Mouse (Mus musculus) forebrain, embryonic 12.5 days (tissue): ENCODE measurements around the gene Pdhx. TPM values are rescaled to one million over a fixed set of nuclear protein-coding genes. Genes with fewer than 3 reads are reported as not detected.

Experiments
- ATAC-seq: fragments of 200-750 bp; cut with Nextera tagmentation; 2 replicates; pipeline ENCODE4 v1.8.0; 2017; ENCODE audit warnings: moderate TSS enrichment; ENCODE audit not compliant: low FRiP score
- H3K27ac ChIP-seq: fragments of 300-500 bp; sonication (generic); 2 replicates; pipeline ENCODE4 v1.5.1; 2016; ENCODE audit warnings: mild to moderate bottlenecking
- H3K27me3 ChIP-seq: fragments of 300-500 bp; sonication (generic); 2 replicates; pipeline ENCODE4 v1.6.1; 2016; ENCODE audit warnings: mild to moderate bottlenecking
- H3K36me3 ChIP-seq: fragments of 300-500 bp; sonication (generic); replicated peaks from 2 replicates; pipeline ENCODE4 v1.6.1; 2016; ENCODE audit warnings: mild to moderate bottlenecking
- H3K4me1 ChIP-seq: fragments of 300-500 bp; sonication (generic); 2 replicates; pipeline ENCODE4 v1.6.1; 2016
- H3K4me2 ChIP-seq: fragments of 300-500 bp; sonication (generic); 2 replicates; pipeline ENCODE4 v1.6.1; 2016; ENCODE audit warnings: mild to moderate bottlenecking, moderate library complexity
- H3K4me3 ChIP-seq: fragments of 300-500 bp; sonication (generic); replicated peaks from 2 replicates; pipeline ENCODE4 v1.5.1; 2016; ENCODE audit warnings: mild to moderate bottlenecking
- H3K9ac ChIP-seq: fragments of 300-500 bp; sonication (generic); 2 replicates; pipeline ENCODE4 v1.6.1; 2016; ENCODE audit warnings: mild to moderate bottlenecking
- H3K9me3 ChIP-seq: fragments of 300-500 bp; sonication (generic); 2 replicates; pipeline ENCODE4 v1.6.1; 2016
- whole genome bisulfite sequencing: fragments of 180-500 bp; shearing (Covaris S2); methylation state at CpG from one replicate; pipeline ENCODE4 v1.1.7; 2016; 5-methylcytosine and 5-hydroxymethylcytosine counted together
- polyA plus RNA-seq: library from polyadenylated mRNA; unstranded; fragments of >200 nt; fragmentation: Nextera tagmentation; extraction: Ambion mirVana; gene quantifications from 2 replicates; pipeline ENCODE4 v1.2.1, GENCODE M21; 2016

Pdhx gene
- polyA plus RNA-seq, 1 experiment from 2014 or later = 47.8 TPM

DNA sequence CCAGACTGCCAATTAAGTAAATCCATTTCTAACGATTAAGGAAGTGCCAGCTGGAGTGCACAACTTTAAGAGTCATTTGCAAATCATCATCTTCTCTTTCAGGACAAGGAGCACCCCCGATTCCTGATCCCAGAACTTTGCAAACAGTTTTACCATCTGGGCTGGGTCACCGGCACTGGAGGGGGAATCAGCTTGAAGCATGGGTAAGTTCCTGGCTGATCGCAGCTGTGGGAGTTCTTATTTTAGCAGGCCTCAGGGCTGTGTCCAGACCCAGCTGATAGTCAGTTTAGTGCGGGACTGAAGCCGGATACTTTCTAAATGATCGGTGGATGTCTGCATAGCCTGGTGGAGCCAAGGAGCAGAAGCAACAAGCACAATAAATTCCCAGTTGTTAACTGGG lies 9.5 kb upstream of the Pdhx start:
- ATAC-seq = no peak
- Histone ChIP-seq H3K4me2 (no peak overlapping the region), H3K36me3 (peaks cover 4% of the 10 kb centered on the region), H3K27me3 (no peaks in the 10 kb centered on the region), H3K4me3 (no peak overlapping the region), H3K4me1 (no peaks in the 10 kb centered on the region), H3K27ac (no peak overlapping the region), H3K9ac (no peak overlapping the region), H3K9me3 (no peaks in the 10 kb centered on the region)
- WGBS = 83% methylated on average over 7 of the region's 7 CpGs

DNA sequence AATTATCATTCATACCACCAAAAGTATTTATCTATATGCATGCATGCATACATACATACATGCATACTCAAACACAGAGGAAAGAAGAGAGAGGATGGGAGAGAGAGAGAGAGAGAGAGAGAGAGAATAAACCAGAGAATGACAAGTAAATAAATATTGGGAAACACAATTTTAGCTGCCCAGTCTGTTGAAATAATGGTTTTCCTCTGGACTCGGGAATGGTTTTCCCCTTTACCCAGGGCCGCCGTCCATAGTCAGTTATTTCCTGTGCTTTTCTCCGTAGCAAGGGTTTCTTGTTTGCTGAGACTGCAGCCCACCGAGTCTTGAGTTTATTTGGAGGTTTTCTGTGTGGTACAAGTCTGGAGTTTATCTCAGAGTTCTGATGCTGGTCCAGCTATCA lies 8.4 kb upstream of the Pdhx start:
- Histone ChIP-seq H3K9me3 (no peaks in the 10 kb centered on the region), H3K36me3 (no peaks in the 10 kb centered on the region; the same call in 1 of the 2 replicates), H3K4me3 (no peak overlapping the region), H3K27ac (no peak overlapping the region), H3K9ac (no peak overlapping the region), H3K4me1 (no peaks in the 10 kb centered on the region), H3K27me3 (no peaks in the 10 kb centered on the region), H3K4me2 (no peak overlapping the region)
- no peak for ATAC-seq
- 87% methylated on average over 5 of the region's 5 CpGs for WGBS

DNA sequence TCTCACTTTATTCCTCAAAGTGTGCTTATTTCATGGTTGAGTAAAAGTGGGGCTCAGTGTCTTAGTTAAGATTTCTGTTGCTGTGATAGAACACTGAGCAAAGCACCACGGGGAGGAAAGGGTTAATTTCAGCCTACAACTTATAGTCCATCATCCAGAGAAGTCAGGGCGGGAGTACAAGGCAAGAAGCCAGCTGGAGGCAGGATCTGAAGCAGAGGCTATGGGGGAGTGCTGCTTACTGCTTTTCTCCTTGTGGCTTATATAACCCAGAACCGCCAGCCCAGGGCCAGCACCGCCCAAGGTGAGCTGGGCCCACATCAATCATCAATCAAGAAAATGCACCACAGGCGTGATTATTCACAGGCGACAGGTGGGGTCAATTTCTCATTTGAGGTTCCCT lies 7.8 kb upstream of the Pdhx start:
- Histone ChIP-seq H3K27ac (no peak overlapping the region), H3K4me1 (no peaks in the 10 kb centered on the region), H3K9ac (no peak overlapping the region), H3K4me3 (no peak overlapping the region), H3K27me3 (no peaks in the 10 kb centered on the region), H3K36me3 (no peaks in the 10 kb centered on the region; the same call in 1 of the 2 replicates), H3K9me3 (no peaks in the 10 kb centered on the region), H3K4me2 (no peak overlapping the region)
- ATAC-seq = no peak
- WGBS = 76% methylated on average over 6 of the region's 6 CpGs

DNA sequence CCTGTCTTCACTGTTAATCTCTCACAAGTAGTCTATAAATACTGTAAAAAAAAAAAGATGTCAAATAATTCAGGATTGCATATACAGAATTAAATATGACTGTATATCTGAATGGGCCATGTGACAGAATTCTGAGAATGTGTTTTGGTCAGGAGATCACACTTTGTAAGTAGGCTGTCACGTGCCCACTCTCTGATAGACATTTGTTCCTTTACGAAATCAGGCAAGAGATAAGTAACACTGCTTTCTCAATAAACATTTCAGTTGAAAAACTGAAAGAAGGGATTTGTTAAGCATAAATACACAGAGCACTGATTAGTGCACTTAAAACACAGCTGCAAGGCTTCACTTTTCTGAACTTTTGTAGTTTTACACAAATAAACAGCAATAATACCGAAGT lies 2.7 kb downstream of the Pdhx start:
- no peaks in the 10 kb centered on the region for H3K9me3 ChIP-seq
- no peak overlapping the region for H3K4me3 ChIP-seq
- H3K4me1 ChIP-seq = peaks cover 22% of the 10 kb centered on the region
- WGBS = 74% methylated on average over 3 of the region's 3 CpGs
- H3K4me2 ChIP-seq = no peak overlapping the region
- H3K9ac ChIP-seq = no peak overlapping the region
- H3K36me3 ChIP-seq = no peaks in the 10 kb centered on the region
- no peak for ATAC-seq
- H3K27me3 ChIP-seq = no peaks in the 10 kb centered on the region
- H3K27ac ChIP-seq = no peak overlapping the region

DNA sequence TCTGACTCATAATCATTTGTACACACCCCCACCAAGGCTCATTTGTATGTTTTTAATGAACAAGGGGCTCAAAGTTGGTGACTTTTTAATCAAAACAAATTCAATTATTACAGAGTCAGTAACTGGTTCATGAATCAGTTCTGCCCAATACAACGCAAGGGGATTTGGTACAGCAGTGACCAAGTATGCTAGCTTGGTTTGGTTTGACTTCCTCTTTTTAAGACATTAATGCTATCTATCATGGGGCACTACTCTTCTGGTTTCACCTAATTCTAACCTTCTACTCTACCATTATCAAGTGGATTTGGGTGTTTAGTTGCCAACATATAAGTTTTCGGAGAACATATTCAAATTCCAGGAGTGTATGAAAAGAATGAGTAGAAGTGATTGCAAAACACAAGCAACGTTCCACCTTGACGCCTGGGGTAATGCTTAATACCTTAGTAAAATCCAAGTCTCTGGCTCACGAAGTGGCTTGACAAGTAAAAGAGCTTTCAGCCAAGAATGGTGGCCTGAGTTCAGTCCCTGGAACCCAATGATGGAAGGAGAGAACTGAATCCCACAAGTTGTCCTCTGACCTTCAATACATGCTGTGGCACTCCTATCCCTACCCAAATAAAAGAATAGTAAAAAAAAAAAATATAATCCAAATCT lies 3.4 kb downstream of the Pdhx start:
- no peak overlapping the region for H3K4me2 ChIP-seq
- no peak overlapping the region for H3K27ac ChIP-seq
- peaks cover 22% of the 10 kb centered on the region for H3K4me1 ChIP-seq

DNA sequence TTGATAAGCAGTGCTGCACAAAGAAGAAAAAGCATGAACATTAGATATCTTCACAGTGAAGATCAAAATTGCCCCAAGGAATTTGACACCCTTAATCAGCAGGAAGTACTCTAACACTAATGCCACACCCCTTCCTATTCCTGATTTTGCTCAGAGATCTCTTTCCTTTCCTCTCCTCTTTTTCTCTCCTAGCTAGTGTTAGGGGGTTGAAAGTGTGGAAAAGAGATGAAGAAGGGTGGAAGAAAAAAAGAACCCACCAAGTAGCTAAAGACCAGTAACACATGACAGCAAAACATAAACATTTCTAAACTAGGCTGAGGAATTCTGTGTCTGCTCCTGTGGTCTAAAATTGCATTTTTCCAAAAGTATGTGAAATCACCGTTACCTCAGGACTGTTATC lies 4.7 kb downstream of the Pdhx start:
- peaks cover 20% of the 10 kb centered on the region for H3K4me1 ChIP-seq

More for the DNA sequence above, 3.4 kb downstream of the Pdhx start:
- ATAC-seq = no peak
- Histone ChIP-seq H3K9ac (no peak overlapping the region), H3K4me3 (no peak overlapping the region), H3K36me3 (no peaks in the 10 kb centered on the region), H3K9me3 (no peaks in the 10 kb centered on the region), H3K27me3 (no peaks in the 10 kb centered on the region)
- 95% methylated on average over 5 of the region's 5 CpGs for WGBS

DNA sequence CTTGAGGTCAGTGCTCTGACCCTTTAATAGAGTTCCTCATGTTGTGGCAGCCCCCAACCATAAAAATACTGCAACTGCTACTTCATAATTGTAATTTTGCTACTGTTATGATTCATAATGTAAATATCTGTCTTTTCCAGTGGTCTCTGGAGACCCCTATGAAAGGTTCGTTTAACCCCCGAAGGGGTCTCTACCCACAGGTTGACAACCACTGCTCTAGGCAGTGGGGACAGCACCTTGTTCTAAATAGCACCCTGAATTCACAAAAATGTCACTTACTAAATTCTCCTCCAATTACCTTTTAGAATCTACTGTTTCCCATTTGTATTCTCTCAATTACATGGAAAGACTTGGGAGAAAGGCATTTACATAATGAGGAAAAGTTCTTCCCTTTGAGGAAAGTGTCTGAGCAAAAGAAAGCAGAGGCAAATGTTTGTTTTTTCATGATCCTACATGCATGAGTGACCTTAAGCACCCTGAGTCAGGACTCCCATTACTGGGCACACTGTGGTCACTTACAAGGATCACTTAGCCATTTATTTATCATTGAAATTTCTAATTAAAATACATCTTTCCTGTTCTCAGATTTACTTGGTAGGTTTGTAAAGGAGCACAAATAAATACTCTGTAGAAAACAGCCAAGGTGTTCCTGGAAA lies 5.6 kb downstream of the Pdhx start:
- Histone ChIP-seq H3K27ac (no peak overlapping the region), H3K4me3 (no peak overlapping the region), H3K9ac (no peak overlapping the region), H3K9me3 (no peaks in the 10 kb centered on the region), H3K4me1 (peaks cover 25% of the 10 kb centered on the region), H3K27me3 (no peaks in the 10 kb centered on the region), H3K36me3 (no peaks in the 10 kb centered on the region), H3K4me2 (no peak overlapping the region)
- WGBS = 95% methylated on average over 2 of the region's 2 CpGs
- ATAC-seq = no peak

More for the DNA sequence above, 4.7 kb downstream of the Pdhx start:
- Histone ChIP-seq H3K4me3 (no peak overlapping the region), H3K27ac (no peak overlapping the region), H3K4me2 (no peak overlapping the region), H3K27me3 (no peaks in the 10 kb centered on the region), H3K36me3 (no peaks in the 10 kb centered on the region), H3K9ac (no peak overlapping the region), H3K9me3 (no peaks in the 10 kb centered on the region)
- 81% methylated on average over 1 of the region's 1 CpGs for WGBS
- ATAC-seq = no peak

DNA sequence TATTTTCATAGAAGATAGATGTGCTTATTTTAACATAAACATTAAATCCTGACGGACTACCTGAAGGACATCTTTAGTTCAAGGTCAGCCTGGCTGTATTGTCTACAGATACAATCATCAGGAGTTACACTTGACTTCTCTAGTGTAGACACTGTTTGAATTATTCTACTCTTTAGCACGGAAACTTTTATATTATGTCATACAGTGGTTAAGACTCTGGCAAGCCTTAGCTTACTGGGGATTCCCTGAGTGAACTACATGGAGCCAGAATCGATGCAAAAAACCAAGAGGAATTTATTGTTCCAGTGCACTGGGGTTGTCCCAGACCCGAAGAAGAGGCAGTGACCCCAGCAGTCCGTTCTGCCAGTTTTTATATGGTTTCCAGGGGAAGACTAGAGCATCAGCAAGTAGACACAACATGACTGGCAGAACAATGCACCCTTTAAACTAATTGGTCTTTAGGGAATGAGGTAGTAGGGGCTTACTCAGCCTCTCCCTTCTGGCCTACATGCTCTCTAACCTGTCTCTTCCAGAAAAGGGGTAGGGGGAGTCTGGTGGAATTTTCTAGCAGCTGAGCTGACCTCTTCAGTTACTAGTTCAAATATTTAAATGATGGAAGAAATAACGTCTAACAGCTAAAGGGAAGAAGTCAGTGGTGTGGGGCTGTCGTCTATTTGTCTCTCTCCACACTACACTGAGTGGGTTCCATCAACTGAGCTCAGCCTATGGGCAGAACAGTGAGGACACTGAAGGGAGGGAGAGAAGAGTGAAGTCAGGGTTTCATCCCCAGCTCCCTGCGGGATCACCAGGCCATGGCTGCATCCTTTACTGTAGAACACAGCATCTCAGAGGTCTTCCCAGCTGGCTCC lies 6.4 kb downstream of the Pdhx start:
- H3K27me3 ChIP-seq = no peaks in the 10 kb centered on the region
- ATAC-seq = no peak
- no peak overlapping the region for H3K4me2 ChIP-seq
- H3K36me3 ChIP-seq = no peaks in the 10 kb centered on the region
- H3K9ac ChIP-seq = no peak overlapping the region
- peaks cover 18% of the 10 kb centered on the region for H3K4me1 ChIP-seq
- H3K9me3 ChIP-seq = no peaks in the 10 kb centered on the region
- no peak overlapping the region for H3K4me3 ChIP-seq
- H3K27ac ChIP-seq = no peak overlapping the region
- 84% methylated on average over 8 of the region's 8 CpGs for WGBS

DNA sequence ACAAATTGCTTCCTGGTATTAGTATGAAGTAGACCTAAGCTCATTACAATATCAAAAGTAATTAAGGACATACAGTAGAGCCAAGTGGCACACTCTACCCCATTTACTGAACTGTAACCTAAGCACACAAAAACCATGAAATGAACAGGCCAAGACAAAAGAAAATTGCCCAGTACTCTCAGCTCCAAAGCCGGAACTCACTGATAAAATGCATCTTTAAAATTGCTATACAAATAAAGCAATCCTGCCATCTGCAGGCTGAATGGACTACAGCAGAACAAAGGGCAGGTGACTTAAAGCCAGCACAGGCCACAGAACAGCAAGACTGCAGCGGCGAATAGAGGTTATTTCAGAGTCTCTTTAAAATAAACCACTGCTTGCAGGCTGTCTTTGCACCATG lies 10.4 kb downstream of the Pdhx start:
- Histone ChIP-seq H3K9ac (no peak overlapping the region), H3K4me3 (no peak overlapping the region), H3K4me2 (no peak overlapping the region), H3K9me3 (no peaks in the 10 kb centered on the region), H3K27me3 (no peaks in the 10 kb centered on the region), H3K36me3 (no peaks in the 10 kb centered on the region), H3K27ac (no peak overlapping the region), H3K4me1 (peaks cover 10% of the 10 kb centered on the region; the same call in 1 of the 2 replicates)
- WGBS = 37% methylated on average over 3 of the region's 3 CpGs
- peak; percentile 23; the same call in 1 of the 2 replicates for ATAC-seq

DNA sequence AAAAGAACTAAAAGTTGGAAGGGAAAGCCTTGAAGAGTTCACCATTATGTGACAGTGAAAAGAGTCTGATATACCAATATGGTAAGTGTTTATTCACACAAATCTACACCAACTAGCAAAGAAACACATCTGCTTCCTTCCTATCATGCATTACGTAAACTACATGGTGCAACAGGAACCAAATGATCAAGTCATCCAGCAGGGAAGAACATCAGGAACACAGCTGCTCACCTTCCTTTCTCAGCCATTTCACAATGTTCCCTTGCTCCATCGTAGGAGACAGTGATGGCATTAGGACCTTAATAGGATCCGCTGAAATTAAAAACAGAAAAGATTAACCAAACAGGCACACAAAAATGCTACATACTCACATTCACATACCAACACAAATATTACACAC lies 15.0 kb downstream of the Pdhx start:
- ATAC-seq = no peak
- Histone ChIP-seq H3K27me3 (no peaks in the 10 kb centered on the region), H3K4me2 (no peak overlapping the region), H3K4me1 (peaks cover 5% of the 10 kb centered on the region; the same call in 1 of the 2 replicates), H3K4me3 (no peak overlapping the region), H3K9ac (no peak overlapping the region), H3K36me3 (peaks cover 3% of the 10 kb centered on the region; the same call in 1 of the 2 replicates), H3K9me3 (no peaks in the 10 kb centered on the region), H3K27ac (no peak overlapping the region)
- 92% methylated on average over 3 of the region's 3 CpGs for WGBS

DNA sequence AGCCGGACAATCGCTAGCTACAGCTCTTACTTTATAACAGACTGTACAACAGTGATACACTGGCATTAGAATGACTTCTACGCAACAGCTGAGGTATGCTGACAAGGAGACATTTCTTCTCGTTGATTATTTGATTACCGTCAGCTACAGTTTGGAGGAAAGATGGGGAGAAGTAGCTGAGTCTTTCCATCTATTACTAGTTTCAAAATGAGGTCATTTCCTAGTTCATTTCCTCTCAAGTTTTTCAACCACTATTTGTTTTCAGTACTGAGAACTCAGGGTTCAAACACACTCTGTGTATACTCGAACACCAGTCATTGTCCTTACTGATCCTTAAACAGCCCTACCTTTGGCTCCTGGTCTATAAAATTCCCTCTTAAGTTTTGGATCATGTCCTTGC lies 17.5 kb downstream of the Pdhx start:
- Histone ChIP-seq H3K27me3 (no peaks in the 10 kb centered on the region), H3K27ac (no peak overlapping the region), H3K9me3 (no peaks in the 10 kb centered on the region), H3K4me2 (no peak overlapping the region), H3K4me1 (no peaks in the 10 kb centered on the region), H3K9ac (no peak overlapping the region), H3K36me3 (peaks cover 3% of the 10 kb centered on the region), H3K4me3 (no peak overlapping the region)
- 90% methylated on average over 6 of the region's 6 CpGs for WGBS
- no peak for ATAC-seq
